Mouse (Mus musculus) lung, postnatal 0 days (tissue): ENCODE measurements around the gene Asb13.

Experiments
- CTCF ChIP-seq: IDR thresholded peaks from 2 replicates; pipeline ENCODE4 v1.5.1; 2016; ENCODE audit warnings: antibody characterized with exemption, mild to moderate bottlenecking
- EP300 ChIP-seq: IDR thresholded peaks from 2 replicates; pipeline ENCODE4 v1.6.1; 2016; ENCODE audit warnings: antibody characterized with exemption, mild to moderate bottlenecking, control low read depth

GRCm38 (mm10) chr13:3609780-3610117 is 24.1 kb upstream of the Asb13 start:
- TF ChIP-seq CTCF, result no peak
- TF ChIP-seq EP300, result no peak
